Mouse (Mus musculus) duodenum, adult 2 months (tissue): ENCODE measurements around the gene Gm10142. TPM values are rescaled to one million over a fixed set of nuclear protein-coding genes. Genes with fewer than 3 reads are reported as not detected.

Experiments used
- polyA plus RNA-seq: library from polyadenylated mRNA; depleted of rRNA; stranded (reverse); fragments of >200 nt; gene quantifications from 2 replicates; pipeline ENCODE4 v1.2.3, GENCODE M21; 2012; ENCODE audit warnings: low replicate concordance; rRNA removed

The Gm10142 gene
- polyA plus RNA-seq = not detected in 2 replicates

DNA sequence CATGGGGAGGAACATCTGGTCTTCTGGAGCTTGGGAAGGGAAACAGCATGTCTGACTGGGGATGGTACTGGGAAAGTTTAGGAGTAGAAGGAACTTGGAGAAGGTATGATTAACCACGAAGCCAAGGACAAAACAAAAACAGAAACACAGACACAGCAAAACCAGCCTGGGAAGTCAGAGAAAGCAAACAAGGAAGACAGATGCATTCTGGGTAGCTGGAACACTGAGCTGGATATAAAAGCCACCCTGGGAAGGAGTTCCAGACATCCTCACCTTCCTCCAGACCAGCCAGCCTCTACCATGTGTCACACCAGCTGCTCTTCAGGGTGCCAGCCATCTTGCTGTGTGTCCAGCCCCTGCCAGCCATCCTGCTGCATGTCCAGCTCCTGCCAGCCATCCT, at the start of gene Gm10142:
Gm10142 (plus strand) TSS at position 301 of the 400 bp plus-strand sequence.

DNA sequence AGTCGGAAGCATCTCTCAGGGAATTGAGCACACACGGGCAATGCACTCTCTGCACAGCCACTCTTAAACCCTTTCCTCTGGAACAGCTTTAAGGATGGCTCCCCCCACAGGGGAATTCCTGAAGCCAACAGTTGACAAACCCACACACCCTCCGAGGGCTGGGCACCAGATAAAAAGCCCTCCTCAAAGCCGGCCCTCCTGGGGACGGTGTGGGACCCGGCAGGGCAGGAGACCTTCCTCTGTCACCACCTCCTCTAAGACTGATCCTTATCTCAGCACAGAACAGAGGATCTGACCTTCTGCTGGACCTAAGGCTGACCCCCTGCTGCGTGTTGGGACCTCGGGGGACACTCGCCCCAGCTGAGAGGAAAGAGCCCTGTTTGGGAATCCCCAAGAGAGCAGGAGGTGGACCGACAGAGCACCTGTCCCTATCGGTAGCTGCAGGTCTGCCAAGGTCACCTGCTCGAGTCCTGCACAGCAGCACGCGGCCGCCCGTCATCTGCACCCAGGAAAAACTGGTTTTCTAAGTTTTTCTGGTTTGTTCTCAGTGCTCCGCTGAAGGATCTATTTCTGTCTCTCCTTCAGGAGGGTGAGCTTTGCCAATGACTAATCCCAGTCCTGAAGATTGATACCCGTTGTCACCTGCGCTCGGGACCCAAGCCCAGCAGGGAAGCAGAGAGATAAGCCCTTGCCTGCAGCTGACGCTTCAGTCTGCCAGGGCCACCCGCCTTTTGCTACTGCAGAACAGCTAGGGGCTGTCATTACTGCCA, 29.5 kb upstream of the Gm10142 start, which contains the start of gene Tspear:
Tspear (plus strand) TSS at position 675 of the 770 bp plus-strand sequence.

DNA sequence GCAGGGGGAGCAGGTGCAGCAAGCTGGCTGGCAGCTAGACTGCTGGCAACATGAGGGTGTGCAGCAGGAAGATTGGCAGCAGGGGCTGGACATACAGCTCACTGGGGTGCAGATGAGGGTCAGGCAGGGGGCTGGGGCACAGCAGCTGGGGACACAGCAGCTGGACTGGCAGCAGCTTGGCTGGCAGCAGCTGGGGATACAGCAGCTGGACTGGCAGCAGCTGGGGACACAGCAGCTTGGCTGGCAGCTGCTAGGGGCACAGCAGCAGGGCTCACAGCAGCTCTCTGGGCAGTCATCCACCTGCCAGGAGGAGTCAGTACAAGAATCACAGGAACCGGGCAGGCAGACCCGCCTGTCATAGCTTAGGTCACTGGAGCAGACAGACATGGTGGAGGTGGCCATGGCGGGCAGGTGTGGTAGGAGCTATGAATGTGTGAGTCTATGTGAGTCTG, 25.2 kb upstream of the Gm10142 start, which contains the start of gene Gm19402:
Gm19402 (minus strand) TSS at position 402 of the 452 bp plus-strand sequence.

DNA sequence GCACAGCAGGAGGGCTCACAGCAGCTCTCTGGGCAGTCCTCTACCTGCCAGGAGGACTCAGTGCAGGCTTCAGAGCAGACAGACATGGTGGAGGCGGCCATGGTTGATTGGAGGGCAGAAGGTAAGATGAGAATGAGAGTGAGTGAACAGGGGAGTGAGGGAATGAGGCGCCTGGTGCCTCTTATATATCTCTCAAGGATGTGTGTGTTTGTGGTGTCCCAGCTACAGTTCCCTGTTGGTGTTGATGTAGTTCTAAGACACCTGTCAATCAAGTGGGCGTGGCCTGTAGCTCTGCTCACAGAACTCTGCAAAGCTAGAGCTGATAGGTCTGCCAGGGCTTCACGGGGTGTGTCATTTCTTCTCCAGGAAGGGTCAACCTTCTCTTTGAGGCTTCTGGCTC, 18.5 kb upstream of the Gm10142 start, which contains the start of gene Gm9508:
Gm9508 (minus strand) TSS at position 101 of the 400 bp plus-strand sequence.

DNA sequence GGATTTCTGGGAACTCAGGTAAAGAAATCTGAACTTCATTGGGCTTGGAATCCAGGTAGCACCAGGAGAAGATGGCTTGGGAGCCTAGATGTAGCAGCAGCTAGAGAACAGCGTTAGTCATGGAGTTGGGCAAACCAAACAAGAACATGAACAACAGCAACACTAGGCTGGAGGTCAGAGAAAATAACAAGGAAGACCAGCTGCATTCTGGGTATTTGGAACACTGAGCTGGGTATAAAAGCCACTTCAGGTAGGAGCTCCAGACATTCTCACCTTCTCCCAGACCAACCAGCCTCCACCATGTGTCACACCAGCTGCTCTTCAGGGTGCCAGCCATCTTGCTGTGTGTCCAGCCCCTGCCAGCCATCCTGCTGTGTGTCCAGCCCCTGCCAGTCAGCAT, 9.3 kb upstream of the Gm10142 start, which contains the start of gene Gm10272:
Gm10272 (plus strand) TSS at position 301 of the 400 bp plus-strand sequence.

DNA sequence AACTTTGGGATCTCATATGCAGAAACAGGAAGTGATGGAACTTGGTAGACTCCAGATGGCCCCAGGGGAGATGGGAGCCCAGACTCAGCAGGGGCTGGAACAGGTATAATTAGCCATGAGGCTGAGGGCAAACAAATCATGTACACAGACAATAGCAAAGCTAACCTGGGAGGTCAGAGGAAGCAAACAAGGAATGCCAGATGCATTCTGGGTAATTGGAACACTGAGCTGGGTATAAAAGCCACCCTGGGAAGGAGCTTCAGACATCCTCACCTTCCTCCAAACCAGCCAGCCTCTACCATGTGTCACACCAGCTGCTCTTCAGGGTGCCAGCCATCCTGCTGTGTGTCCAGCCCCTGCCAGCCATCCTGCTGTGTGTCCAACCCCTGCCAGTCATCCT, 4.5 kb upstream of the Gm10142 start, which contains the start of gene Gm10024:
Gm10024 (plus strand) TSS at position 301 of the 400 bp plus-strand sequence.

DNA sequence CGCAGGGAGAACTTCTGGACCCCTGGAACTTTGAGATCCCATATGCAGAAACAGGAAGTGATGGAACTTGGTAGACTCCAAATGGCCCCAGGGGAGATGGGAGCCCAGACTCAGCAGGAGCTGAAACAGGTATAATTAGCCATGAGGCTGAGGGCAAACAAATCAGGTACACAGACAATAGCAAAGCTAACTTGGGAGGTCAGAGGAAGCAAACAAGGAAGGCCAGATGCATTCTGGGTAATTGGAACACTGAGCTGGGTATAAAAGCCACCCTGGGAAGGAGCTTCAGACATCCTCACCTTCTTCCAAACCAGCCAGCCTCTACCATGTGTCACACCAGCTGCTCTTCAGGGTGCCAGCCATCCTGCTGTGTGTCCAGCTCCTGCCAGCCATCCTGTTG, 4.7 kb downstream of the Gm10142 start, which contains the start of gene Krtap12-1:
Krtap12-1 (plus strand) TSS at position 301 of the 400 bp plus-strand sequence.

DNA sequence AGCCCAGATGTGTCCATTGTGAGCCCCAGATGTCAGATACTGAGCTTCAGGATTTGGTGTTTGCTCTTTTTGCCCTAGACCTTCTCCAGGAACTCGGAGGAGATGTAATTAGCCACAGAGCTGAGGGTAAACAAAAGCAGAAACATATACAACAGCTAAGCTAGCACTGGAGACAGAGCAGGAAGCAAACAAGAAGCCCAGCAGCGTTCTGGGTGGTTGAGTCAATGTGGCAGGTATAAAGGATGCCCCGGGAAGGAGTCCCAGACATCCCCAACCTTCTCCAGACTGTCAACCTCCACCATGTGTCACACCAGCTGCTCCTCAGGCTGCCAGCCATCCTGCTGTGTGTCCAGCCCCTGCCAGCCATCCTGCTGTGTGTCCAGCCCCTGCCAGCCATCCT, 10.6 kb downstream of the Gm10142 start, which contains the start of gene Gm10100:
Gm10100 (plus strand) TSS at position 301 of the 400 bp plus-strand sequence.

DNA sequence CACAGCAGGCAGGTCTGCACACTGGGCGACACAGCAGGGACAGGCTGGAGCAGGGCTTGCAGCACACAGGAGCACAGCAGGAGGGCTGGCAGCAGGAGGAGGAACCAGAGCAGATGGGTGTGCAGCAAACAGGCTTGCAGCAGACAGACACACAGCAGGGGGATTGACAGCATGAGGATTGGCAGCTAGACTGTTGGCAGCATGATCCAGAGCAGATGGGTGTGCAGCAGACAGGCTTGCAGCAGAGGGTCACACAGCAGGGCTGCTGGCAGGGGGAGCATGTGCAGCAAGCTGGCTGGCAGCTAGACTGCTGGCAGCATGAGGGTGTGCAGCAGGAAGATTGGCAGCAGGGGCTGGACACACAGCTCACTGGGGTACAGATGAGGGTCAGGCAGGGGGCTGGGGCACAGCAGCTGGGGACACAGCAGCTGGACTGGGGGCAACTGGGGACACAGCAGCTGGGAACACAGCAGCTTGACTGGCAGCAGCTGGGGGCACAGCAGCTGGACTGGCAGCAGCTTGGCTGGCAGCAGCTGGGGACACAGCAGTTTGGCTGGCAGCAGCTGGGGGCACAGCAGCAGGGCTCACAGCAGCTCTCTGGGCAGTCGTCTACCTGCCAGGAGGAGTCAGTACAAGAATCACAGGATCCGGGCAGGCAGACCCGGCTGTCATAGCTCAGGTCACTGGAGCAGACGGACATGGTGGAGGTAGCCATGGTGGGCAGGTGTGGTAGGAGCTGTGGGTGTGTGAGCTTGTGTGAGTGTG, 26.5 kb downstream of the Gm10142 start, which contains the start of gene Gm18596:
Gm18596 (minus strand) TSS at position 715 of the 765 bp plus-strand sequence.

DNA sequence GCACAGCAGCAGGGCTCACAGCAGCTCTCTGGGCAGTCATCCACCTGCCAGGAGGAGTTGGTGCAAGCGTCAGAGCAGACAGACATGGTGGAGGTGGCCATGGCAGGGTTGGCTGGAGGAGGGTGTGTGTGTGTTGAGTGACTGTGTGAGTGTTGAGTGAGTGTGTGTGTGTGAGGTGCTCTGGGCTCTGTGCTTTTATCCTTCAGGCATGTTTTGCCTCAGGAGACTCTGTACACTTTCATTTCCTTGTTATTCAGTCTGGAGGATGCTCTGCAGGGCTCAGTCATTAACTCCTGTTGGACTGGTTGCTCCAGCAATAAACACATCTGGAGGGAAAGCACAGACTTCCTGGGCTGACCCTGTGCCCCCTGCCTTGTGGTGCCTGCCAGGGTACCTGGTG, 35.6 kb downstream of the Gm10142 start, which contains the start of gene Gm9736:
Gm9736 (minus strand) TSS at position 101 of the 400 bp plus-strand sequence.

DNA sequence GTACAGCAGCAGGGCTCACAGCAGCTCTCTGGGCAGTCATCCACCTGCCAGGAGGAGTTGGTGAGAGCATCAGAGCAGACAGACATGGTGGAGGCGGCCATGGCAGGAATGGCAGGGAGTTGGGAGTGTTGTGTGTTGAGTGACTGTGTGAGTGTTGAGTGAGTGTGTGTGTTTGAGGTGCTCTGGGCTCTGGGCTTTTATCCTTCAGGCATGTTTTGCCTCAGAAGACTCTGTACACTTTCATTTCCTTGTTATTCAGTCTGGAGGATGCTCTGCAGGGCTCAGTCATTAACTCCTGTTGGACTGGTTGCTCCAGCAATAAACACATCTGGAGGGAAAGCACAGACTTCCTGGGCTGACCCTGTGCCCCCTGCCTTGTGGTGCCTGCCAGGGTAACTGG, 44.0 kb downstream of the Gm10142 start, which contains the start of gene Gm3233:
Gm3233 (minus strand) TSS at position 101 of the 400 bp plus-strand sequence.

Other genes with a start within 250 kb of the Gm10142 start
- 33.9 and 43.1 TPM in 2 replicates for gene Fam207a, start 200.0 kb upstream of the Gm10142 start, polyA plus RNA-seq
- 4.4 and 10.5 TPM in 2 replicates for gene Itgb2, start 185.6 kb upstream of the Gm10142 start, polyA plus RNA-seq
- 99.6 and 136 TPM in 2 replicates for gene Pttg1ip, start 134.1 kb upstream of the Gm10142 start, polyA plus RNA-seq
- 114 and 144 TPM in 2 replicates for gene Sumo3, start 109.7 kb upstream of the Gm10142 start, polyA plus RNA-seq
- not detected in 2 replicates for gene Gm49325, start 109.6 kb upstream of the Gm10142 start, polyA plus RNA-seq
- gene Ube2g2, start 93.5 kb upstream of the Gm10142 start, polyA plus RNA-seq = 18.6 and 24.1 TPM in 2 replicates
- gene Tspear, start 29.2 kb upstream of the Gm10142 start, polyA plus RNA-seq = 0.19 and 0.56 TPM in 2 replicates
- gene Gm19402, start 25.1 kb upstream of the Gm10142 start, polyA plus RNA-seq = not detected in 2 replicates
- gene Gm9508, start 18.6 kb upstream of the Gm10142 start, polyA plus RNA-seq = not detected in 2 replicates
- gene Gm10272, start 9.2 kb upstream of the Gm10142 start, polyA plus RNA-seq = 1.1 TPM in 1 of 2 replicates, not detected in the other
- not detected in 2 replicates for gene Gm10024, start 4.3 kb upstream of the Gm10142 start, polyA plus RNA-seq
- 0.43 TPM in 1 of 2 replicates, not detected in the other for gene Krtap12-1, start 4.8 kb downstream of the Gm10142 start, polyA plus RNA-seq
- not detected in 2 replicates for gene Gm10100, start 10.7 kb downstream of the Gm10142 start, polyA plus RNA-seq
- gene Gm18596, start 26.8 kb downstream of the Gm10142 start, polyA plus RNA-seq = not detected in 2 replicates
- gene Gm9736, start 35.5 kb downstream of the Gm10142 start, polyA plus RNA-seq = not detected in 2 replicates
- gene Gm3233, start 43.9 kb downstream of the Gm10142 start, polyA plus RNA-seq = not detected in 2 replicates
- gene Gm3238, start 55.5 kb downstream of the Gm10142 start, polyA plus RNA-seq = not detected in 2 replicates
- not detected in 2 replicates for gene Gm7138, start 61.1 kb downstream of the Gm10142 start, polyA plus RNA-seq
- gene Gm3250, start 66.7 kb downstream of the Gm10142 start, polyA plus RNA-seq = not detected in 2 replicates
- gene Gm7137, start 72.4 kb downstream of the Gm10142 start, polyA plus RNA-seq = not detected in 2 replicates
- not detected in 2 replicates for gene Gm9639, start 79.3 kb downstream of the Gm10142 start, polyA plus RNA-seq
- not detected in 2 replicates for gene Gm19668, start 83.3 kb downstream of the Gm10142 start, polyA plus RNA-seq
- gene Gm9507, start 96.0 kb downstream of the Gm10142 start, polyA plus RNA-seq = not detected in 2 replicates
- not detected in 2 replicates for gene Gm2696, start 98.9 kb downstream of the Gm10142 start, polyA plus RNA-seq
- gene Krtap10-4, start 111.3 kb downstream of the Gm10142 start, polyA plus RNA-seq = not detected in 2 replicates
- gene Krtap10-10, start 120.1 kb downstream of the Gm10142 start, polyA plus RNA-seq = not detected in 2 replicates
- gene Gm36176, start 131.0 kb downstream of the Gm10142 start, polyA plus RNA-seq = not detected in 2 replicates
- 0.27 TPM in 1 of 2 replicates, not detected in the other for gene Gm10318, start 137.1 kb downstream of the Gm10142 start, polyA plus RNA-seq
- gene Gm3285, start 146.2 kb downstream of the Gm10142 start, polyA plus RNA-seq = not detected in 2 replicates
- 6.2 and 6.9 TPM in 2 replicates for gene Lrrc3, start 186.7 kb downstream of the Gm10142 start, polyA plus RNA-seq